Comparison of ENCODE assay signal across 8 mouse cellular contexts in genomic region chr10:60807531-60808185, GRCm38 (mm10). TPM values are rescaled to one million over a fixed set of nuclear protein-coding genes. Genes with fewer than 3 reads are reported as not detected.
DNase-seq lines count a peak whose midpoint lies in the region; ATAC-seq lines count a peak whose summit lies in the region.

No protein-coding gene starts in this region.

- H3K27ac ChIP-seq in forebrain, embryonic 10.5 days, result peak overlapping the region; percentile 79
- no peak overlapping the region for H3K27ac ChIP-seq in forebrain, embryonic 13.5 days
- H3K27ac ChIP-seq in forebrain, embryonic 14.5 days (ENCODE audit: low read depth, low read length), result no peak overlapping the region
- peak overlapping the region; percentile 75 for H3K27ac ChIP-seq in stomach, embryonic 14.5 days (ENCODE audit: low read length)

- intact Hi-C loops in heart, postnatal 25 days (cut with DNase I), result loop anchor here (2.0 kb wide), 1 partner anchor 23 kb away; the partner anchor contains the start of gene Unc5b

- H3K27me3 ChIP-seq in forebrain, embryonic 10.5 days (ENCODE audit: poor library complexity, severe bottlenecking), result peaks cover 52% of the 10 kb centered on the region
- H3K27me3 ChIP-seq in forebrain, embryonic 13.5 days, result peaks cover 15% of the 10 kb centered on the region
- no peaks in the 10 kb centered on the region for H3K27me3 ChIP-seq in forebrain, embryonic 14.5 days (replicated peaks; ENCODE audit: control insufficient read depth, insufficient read depth, low read length)
- H3K27me3 ChIP-seq in stomach, embryonic 14.5 days (ENCODE audit: control insufficient read depth, insufficient read depth, low read length), result no peaks in the 10 kb centered on the region

- H3K9me3 ChIP-seq in forebrain, embryonic 10.5 days, result no peaks in the 10 kb centered on the region
- H3K9me3 ChIP-seq in forebrain, embryonic 13.5 days (replicated peaks), result no peaks in the 10 kb centered on the region
- H3K9me3 ChIP-seq in forebrain, embryonic 14.5 days (replicated peaks; ENCODE audit: control insufficient read depth, low read length), result no peaks in the 10 kb centered on the region
- H3K9me3 ChIP-seq in stomach, embryonic 14.5 days (ENCODE audit: control insufficient read depth, low read depth, low read length), result no peaks in the 10 kb centered on the region

- no peak for ATAC-seq in forebrain, embryonic 13.5 days
- ATAC-seq in forebrain, embryonic 14.5 days, result peak; percentile 18; the same call in 1 of the 2 replicates
- ATAC-seq in stomach, embryonic 14.5 days (ENCODE audit: insufficient number of reproducible peaks, insufficient read depth, low FRiP score, low read depth), result peak; percentile 56; the same call in 1 of the 2 replicates

- no peaks in the 10 kb centered on the region for H3K36me3 ChIP-seq in forebrain, embryonic 10.5 days (replicated peaks)
- no peaks in the 10 kb centered on the region for H3K36me3 ChIP-seq in forebrain, embryonic 13.5 days (ENCODE audit: poor library complexity, severe bottlenecking)
- H3K36me3 ChIP-seq in forebrain, embryonic 14.5 days (ENCODE audit: control insufficient read depth, insufficient read depth, low read length), result no peaks in the 10 kb centered on the region
- H3K36me3 ChIP-seq in stomach, embryonic 14.5 days (ENCODE audit: control insufficient read depth, insufficient read depth, low read length), result no peaks in the 10 kb centered on the region

- 36% methylated on average over 22 of the region's 22 CpGs for WGBS in forebrain, embryonic 10.5 days
- WGBS in forebrain, embryonic 13.5 days, result 24% methylated on average over 22 of the region's 22 CpGs
- 22% methylated on average over 22 of the region's 22 CpGs for WGBS in forebrain, embryonic 14.5 days
- 30% methylated on average over 22 of the region's 22 CpGs for WGBS in stomach, embryonic 14.5 days

- H3K4me1 ChIP-seq in forebrain, embryonic 10.5 days, result peaks cover 93% of the 10 kb centered on the region
- H3K4me1 ChIP-seq in forebrain, embryonic 13.5 days, result peaks cover 30% of the 10 kb centered on the region
- peaks cover 7% of the 10 kb centered on the region; the same call in 1 of the 2 replicates for H3K4me1 ChIP-seq in forebrain, embryonic 14.5 days (ENCODE audit: control insufficient read depth, insufficient read depth, low read length)
- peaks cover 36% of the 10 kb centered on the region for H3K4me1 ChIP-seq in stomach, embryonic 14.5 days (ENCODE audit: control insufficient read depth, insufficient read depth, low read length)

- no peak for DNase-seq in forebrain, embryonic 10.5 days (ENCODE audit: extremely low spot score, low spot score)
- DNase-seq in forebrain, embryonic 14.5 days (ENCODE audit: low spot score), result no peak
- DNase-seq in heart, postnatal 25 days (ENCODE audit: low spot score), result peak; percentile 82
- peak; percentile 72 for DNase-seq in kidney, postnatal 36 days
- DNase-seq in spleen, adult 12 weeks (ENCODE audit: low spot score), result no peak
- DNase-seq in retina, embryonic 14.5 days (ENCODE audit: low spot score), result no peak

- H3K4me3 ChIP-seq in forebrain, embryonic 10.5 days, result peak overlapping the region; percentile 11; the same call in 1 of the 2 replicates
- no peak overlapping the region for H3K4me3 ChIP-seq in forebrain, embryonic 13.5 days
- no peak overlapping the region for H3K4me3 ChIP-seq in forebrain, embryonic 14.5 days (ENCODE audit: low read depth, low read length)
- no peak overlapping the region for H3K4me3 ChIP-seq in stomach, embryonic 14.5 days (ENCODE audit: low read depth, low read length)

- no peak overlapping the region for H3K4me2 ChIP-seq in forebrain, embryonic 13.5 days
- H3K4me2 ChIP-seq in forebrain, embryonic 14.5 days (ENCODE audit: low read length), result no peak overlapping the region
- peak overlapping the region; percentile 11 for H3K4me2 ChIP-seq in stomach, embryonic 14.5 days (replicated peaks; ENCODE audit: low read depth, low read length)

- H3K9ac ChIP-seq in forebrain, embryonic 13.5 days, result no peak overlapping the region
- no peak overlapping the region; the same call in 1 of the 2 replicates for H3K9ac ChIP-seq in forebrain, embryonic 14.5 days (ENCODE audit: low read length)
- no peak overlapping the region for H3K9ac ChIP-seq in stomach, embryonic 14.5 days (replicated peaks; ENCODE audit: low read depth, low read length)

RNA-seq across cellular contexts. Expression of gene Unc5b, which starts 23.7 kb away (rescaled TPM):
- polyA plus RNA-seq in forebrain, embryonic 10.5 days (2016; fragmentation: Nextera tagmentation; extraction: Ambion mirVana), result 3.2 and 3.4 TPM in 2 replicates
- polyA plus RNA-seq in forebrain, embryonic 13.5 days (2015; fragmentation: Nextera tagmentation; extraction: Ambion mirVana), result 2.3 and 2.8 TPM in 2 replicates
- polyA plus RNA-seq in forebrain, embryonic 14.5 days (2014; fragmentation: Nextera tagmentation; extraction: Ambion mirVana), result 2.1 and 2.3 TPM in 2 replicates
- total RNA-seq in heart, postnatal 25 days (2021), result 10 to 100 TPM; 15.2 to 18.4 TPM
- 4.2 and 4.4 TPM in 2 replicates for polyA plus RNA-seq in stomach, embryonic 14.5 days (2014; fragmentation: Nextera tagmentation; extraction: Ambion mirVana)

RNA-seq across cellular contexts. Expression of gene Slc29a3, which starts 55.1 kb away (rescaled TPM):
- polyA plus RNA-seq in forebrain, embryonic 10.5 days (2016; fragmentation: Nextera tagmentation; extraction: Ambion mirVana), result 6.3 and 7.1 TPM in 2 replicates
- 12.7 and 13.5 TPM in 2 replicates for polyA plus RNA-seq in forebrain, embryonic 13.5 days (2015; fragmentation: Nextera tagmentation; extraction: Ambion mirVana)
- 6.5 and 8.5 TPM in 2 replicates for polyA plus RNA-seq in forebrain, embryonic 14.5 days (2014; fragmentation: Nextera tagmentation; extraction: Ambion mirVana)
- 1 to 10 TPM; 4.8 to 6.3 TPM for total RNA-seq in heart, postnatal 25 days (2021)
- polyA plus RNA-seq in stomach, embryonic 14.5 days (2014; fragmentation: Nextera tagmentation; extraction: Ambion mirVana), result 8.5 TPM in 2 replicates

Comparison
In these comparisons a context has a peak if more than half of its experiments do, and no peak if none do; other contexts are left out.
1. H3K27ac ChIP-seq: peak in forebrain, embryonic 10.5 days (single experiment) and stomach, embryonic 14.5 days (single experiment); none in forebrain, embryonic 13.5 days (single experiment) and forebrain, embryonic 14.5 days (single experiment).
2. DNase-seq: peak in heart, postnatal 25 days (single experiment) and kidney, postnatal 36 days (2 of 2); none in forebrain, embryonic 10.5 days (single experiment), forebrain, embryonic 14.5 days (single experiment), spleen, adult 12 weeks (single experiment) and retina, embryonic 14.5 days (single experiment).